Mouse (Mus musculus) spleen, adult 2 months (tissue): ENCODE measurements around the gene Nedd9. TPM values are rescaled to one million over a fixed set of nuclear protein-coding genes. Genes with fewer than 3 reads are reported as not detected.
A peak's percentile ranks its signal among the peaks of the same experiment; 100 is the strongest.

Experiments
- DNase-seq, 2 experiments: peaks; one replicate each; pipeline versions ENCODE4 v3.0.0 to v3.0.0-alpha.2; 2012 to 2021; ENCODE audit warnings: low spot score in 2 of 2, low read depth in 1 of 2
- H3K27ac ChIP-seq: fragments of 200-500 bp; 2 replicates; pipeline ENCODE4 v1.5.1; 2012; ENCODE audit warnings: low read length, inconsistent platforms; ENCODE audit not compliant: insufficient read depth
- H3K27me3 ChIP-seq: fragments of 200-500 bp; 2 replicates; pipeline ENCODE4 v1.6.1; 2012; ENCODE audit warnings: mild to moderate bottlenecking, moderate library complexity, low read length, inconsistent platforms; ENCODE audit not compliant: control insufficient read depth, insufficient read depth
- H3K36me3 ChIP-seq: fragments of 200-500 bp; 2 replicates; pipeline ENCODE4 v1.6.1; 2012; ENCODE audit warnings: mild to moderate bottlenecking, low read length, inconsistent platforms; ENCODE audit not compliant: control insufficient read depth, insufficient read depth
- H3K4me1 ChIP-seq: fragments of 200-500 bp; 2 replicates; pipeline ENCODE4 v1.6.1; 2011; ENCODE audit warnings: inconsistent platforms; ENCODE audit not compliant: control insufficient read depth, insufficient read depth, insufficient read length
- H3K4me3 ChIP-seq: fragments of 200-500 bp; 2 replicates; pipeline ENCODE4 v1.5.1; 2011; ENCODE audit warnings: mild to moderate bottlenecking, inconsistent platforms; ENCODE audit not compliant: insufficient read depth, insufficient read length; ENCODE audit errors: extremely low read depth
- CTCF ChIP-seq: fragments of 200-500 bp; IDR thresholded peaks from 2 replicates; pipeline ENCODE4 v1.5.1; 2011; ENCODE audit warnings: mild to moderate bottlenecking, inconsistent platforms; ENCODE audit not compliant: insufficient read depth, insufficient read length, insufficient replicate concordance; ENCODE audit errors: extremely low read depth
- POLR2A ChIP-seq: fragments of 200-500 bp; IDR thresholded peaks from 2 replicates; pipeline ENCODE4 v1.6.1; 2011; ENCODE audit warnings: low read depth, low read length, inconsistent platforms
- WGBS: fragments of 180-500 bp; shearing (Covaris S2); methylation state at CpG from one replicate; pipeline ENCODE4 v1.1.7; 2018; 5-methylcytosine and 5-hydroxymethylcytosine counted together
- polyA plus RNA-seq: library from polyadenylated mRNA; depleted of rRNA; stranded (reverse); fragments of >200 nt; gene quantifications from 2 replicates; pipeline ENCODE4 v1.2.3, GENCODE M21; 2012

Nedd9 gene
- polyA plus RNA-seq, 1 experiment = 45.3 TPM

- DNase-seq = no peak
- H3K4me1 ChIP-seq = no peaks in the 10 kb centered on the region; the same call in none of the 2 replicates
- TF ChIP-seq CTCF = no peak
- TF ChIP-seq POLR2A = no peak
- no peaks in the 10 kb centered on the region for H3K27me3 ChIP-seq
- no peak overlapping the region for H3K27ac ChIP-seq
- 96% methylated on average over 3 of the region's 3 CpGs for WGBS
- no peak overlapping the region for H3K4me3 ChIP-seq
- peaks cover 15% of the 10 kb centered on the region for H3K36me3 ChIP-seq
Observed at GRCm38 (mm10) chr13:41409291-41409690, 77.9 kb downstream of the Nedd9 start.

- Histone ChIP-seq H3K4me1 (peaks cover 5% of the 10 kb centered on the region), H3K36me3 (peaks cover 15% of the 10 kb centered on the region), H3K27me3 (no peaks in the 10 kb centered on the region), H3K4me3 (no peak overlapping the region), H3K27ac (no peak overlapping the region)
- TF ChIP-seq CTCF = no peak
- no peak for TF ChIP-seq POLR2A
- 87% methylated on average over 10 of the region's 10 CpGs for WGBS
- no peak for DNase-seq
Observed at GRCm38 (mm10) chr13:41408374-41408952, 78.7 kb downstream of the Nedd9 start.

- Histone ChIP-seq H3K4me3 (no peak overlapping the region), H3K27ac (no peak overlapping the region), H3K36me3 (peaks cover 14% of the 10 kb centered on the region; the same call in 1 of the 2 replicates), H3K27me3 (no peaks in the 10 kb centered on the region), H3K4me1 (peaks cover 11% of the 10 kb centered on the region)
- no peak for TF ChIP-seq CTCF
- TF ChIP-seq POLR2A = no peak
- DNase-seq = no peak
- 95% methylated on average over 5 of the region's 5 CpGs for WGBS
Observed at GRCm38 (mm10) chr13:41405009-41405408, 82.2 kb downstream of the Nedd9 start.

- WGBS = 95% methylated on average over 6 of the region's 6 CpGs
- Histone ChIP-seq H3K4me1 (peaks cover 11% of the 10 kb centered on the region), H3K27me3 (no peaks in the 10 kb centered on the region), H3K27ac (0 out of 2 replicates have a peak overlapping the region, but pooled peaks have one; percentile 18), H3K4me3 (no peak overlapping the region), H3K36me3 (peaks cover 11% of the 10 kb centered on the region; the same call in 1 of the 2 replicates)
- no peak for DNase-seq
- TF ChIP-seq POLR2A (no peak), CTCF (no peak)
Observed at GRCm38 (mm10) chr13:41403838-41404237, 83.3 kb downstream of the Nedd9 start.

GRCm38 (mm10) chr13:41402441-41403003, 84.6 kb downstream of the Nedd9 start:
- H3K4me1 ChIP-seq = peaks cover 11% of the 10 kb centered on the region
- H3K27ac ChIP-seq = peak overlapping the region; percentile 7; the same call in 1 of the 2 replicates
- 13% methylated on average over 6 of the region's 6 CpGs for WGBS
- H3K36me3 ChIP-seq = peaks cover 5% of the 10 kb centered on the region; the same call in 1 of the 2 replicates
- no peak for TF ChIP-seq POLR2A
- no peak for TF ChIP-seq CTCF
- H3K27me3 ChIP-seq = no peaks in the 10 kb centered on the region
- no peak overlapping the region for H3K4me3 ChIP-seq
- peak; percentile 21 to 51 for DNase-seq

- TF ChIP-seq POLR2A (no peak), CTCF (no peak)
- peaks cover 11% of the 10 kb centered on the region for H3K4me1 ChIP-seq
- H3K27me3 ChIP-seq = no peaks in the 10 kb centered on the region
- H3K36me3 ChIP-seq = peaks cover 5% of the 10 kb centered on the region; the same call in 1 of the 2 replicates
- no peak overlapping the region for H3K4me3 ChIP-seq
- no peak for DNase-seq
- no peak overlapping the region for H3K27ac ChIP-seq
- WGBS = 81% methylated on average over 6 of the region's 6 CpGs
Observed at GRCm38 (mm10) chr13:41401775-41402174, 85.4 kb downstream of the Nedd9 start.

- TF ChIP-seq POLR2A (no peak), CTCF (no peak)
- H3K4me3 ChIP-seq = no peak overlapping the region
- H3K27ac ChIP-seq = no peak overlapping the region
- peaks cover 4% of the 10 kb centered on the region; the same call in 1 of the 2 replicates for H3K36me3 ChIP-seq
- H3K4me1 ChIP-seq = peaks cover 11% of the 10 kb centered on the region; the same call in 1 of the 2 replicates
- no peaks in the 10 kb centered on the region for H3K27me3 ChIP-seq
- WGBS = 62% methylated on average over 3 of the region's 3 CpGs
- no peak for DNase-seq
Observed at GRCm38 (mm10) chr13:41400289-41400688, 86.9 kb downstream of the Nedd9 start.
